Mouse (Mus musculus) G1E (cell line): ENCODE results near the gene Srebf1.

Experiments
- CTCF ChIP-seq: IDR thresholded peaks from 2 replicates; pipeline ENCODE4 v1.5.1; 2012; ENCODE audit warnings: low read depth, low read length, inconsistent platforms, mixed read lengths
- GATA1 ChIP-seq: IDR thresholded peaks from 2 replicates; pipeline ENCODE4 v1.6.1; 2012; ENCODE audit warnings: borderline replicate concordance, low read length, inconsistent platforms, mixed read lengths
- POLR2AphosphoS5 ChIP-seq: IDR thresholded peaks from 2 replicates; pipeline ENCODE4 v1.6.1; 2012; ENCODE audit warnings: low read depth, low read length, inconsistent platforms; ENCODE audit not compliant: insufficient replicate concordance
- TAL1 ChIP-seq: conservative IDR thresholded peaks from 2 replicates; pipeline ENCODE4 v1.6.1; 2012; ENCODE audit warnings: low read depth, low read length, inconsistent platforms, mixed read lengths

DNA sequence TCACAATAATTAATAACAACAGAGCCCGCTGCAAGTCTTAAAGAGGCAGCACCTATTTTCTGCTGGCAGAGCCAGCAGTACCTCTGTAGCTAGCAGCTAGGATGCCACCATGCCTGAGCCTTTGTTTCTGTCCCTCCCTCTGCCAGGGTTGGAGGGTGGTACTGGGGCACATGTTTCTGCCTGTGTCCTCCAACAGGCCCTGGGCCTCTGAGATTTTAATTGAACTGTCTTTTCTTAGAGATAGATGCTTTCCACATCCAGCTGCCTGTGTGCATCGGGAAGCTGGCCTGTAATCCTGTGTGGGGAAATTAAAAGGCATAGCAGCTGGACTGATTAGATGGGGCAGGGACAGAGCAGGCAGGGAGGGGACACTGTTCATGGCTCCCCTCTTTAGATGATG, 39.6 kb downstream of the Srebf1 start:
- TF ChIP-seq CTCF (no peak), TAL1 (no peak), GATA1 (no peak), POLR2AphosphoS5 (no peak)
